Mouse (Mus musculus) ES-E14 (cell line): ENCODE results near the gene S1pr2. TPM values are rescaled to one million over a fixed set of nuclear protein-coding genes. Genes with fewer than 3 reads are reported as not detected.

ENCODE experiments used
- DNase-seq: peaks from one replicate; pipeline ENCODE4 v3.0.0-alpha.2; 2013; ENCODE audit warnings: low read depth, low spot score
- H3K27ac ChIP-seq: 2 replicates; pipeline ENCODE4 v1.5.1; 2012; ENCODE audit warnings: low read depth, mild to moderate bottlenecking, low read length, moderate library complexity, mixed read lengths; ENCODE audit not compliant: poor library complexity, insufficient read depth, severe bottlenecking
- H3K36me3 ChIP-seq: 2 replicates; pipeline ENCODE4 v1.6.1; 2012; ENCODE audit warnings: mild to moderate bottlenecking, low read length, moderate library complexity, mixed read lengths; ENCODE audit not compliant: control insufficient read depth, poor library complexity, insufficient read depth, severe bottlenecking
- H3K4me1 ChIP-seq, 2 experiments: fragments of 150-350 bp in 1 of 2; sonication (generic) in 1 of 2; 2 replicates each; pipeline ENCODE4 v1.6.1; 2012; ENCODE audit warnings: low read length in 2 of 2, mild to moderate bottlenecking in 1 of 2, mixed read lengths in 1 of 2; ENCODE audit not compliant: control insufficient read depth in 2 of 2, insufficient read depth in 2 of 2, poor library complexity in 1 of 2
- H3K4me3 ChIP-seq, 2 experiments: fragments of 150-350 bp in 1 of 2; sonication (generic) in 1 of 2; 2 replicates each; pipeline ENCODE4 v1.5.1; 2012; ENCODE audit warnings: low read length in 2 of 2, low read depth in 1 of 2, mild to moderate bottlenecking in 1 of 2, mixed read lengths in 1 of 2; ENCODE audit not compliant: insufficient read depth in 1 of 2, poor library complexity in 1 of 2, severe bottlenecking in 1 of 2
- H3K9ac ChIP-seq: 2 replicates; pipeline ENCODE4 v1.6.1; 2012; ENCODE audit warnings: low read depth, mild to moderate bottlenecking, low read length, mixed read lengths; ENCODE audit not compliant: poor library complexity, insufficient read depth, severe bottlenecking
- H3K9me3 ChIP-seq: fragments of 150-350 bp; sonication (generic); 2 replicates; pipeline ENCODE4 v1.6.1; 2012; ENCODE audit warnings: low read depth, mild to moderate bottlenecking, low read length; ENCODE audit not compliant: control insufficient read depth, insufficient read depth
- CHD2 ChIP-seq: IDR thresholded peaks from 2 replicates; pipeline ENCODE4 v1.6.1; 2014; ENCODE audit warnings: mild to moderate bottlenecking, low read depth, low read length, inconsistent platforms
- HCFC1 ChIP-seq: IDR thresholded peaks from 2 replicates; pipeline ENCODE4 v1.6.1; 2012; ENCODE audit warnings: low read length, inconsistent platforms, borderline replicate concordance; ENCODE audit not compliant: insufficient read depth
- MAFK ChIP-seq: IDR thresholded peaks from 2 replicates; pipeline ENCODE4 v1.6.1; 2014; ENCODE audit warnings: mild to moderate bottlenecking, low read depth, low read length, inconsistent platforms; ENCODE audit not compliant: insufficient read depth
- ZC3H11A ChIP-seq: IDR thresholded peaks from 2 replicates; pipeline ENCODE4 v1.6.1; 2012; ENCODE audit warnings: low read depth, mild to moderate bottlenecking, inconsistent platforms, low read length, borderline replicate concordance
- ZNF384 ChIP-seq: IDR thresholded peaks from 2 replicates; pipeline ENCODE4 v1.6.1; 2012; ENCODE audit warnings: low read depth, low read length, inconsistent platforms
- in situ Hi-C, 2 experiments: fragments of 600-800 bp; cut with MboI; formaldehyde crosslinking; loops; one replicate each; pipeline ENCODE4 v1.15.1; 2025; ENCODE audit warnings: low sequenced_read_pairs in 2 of 2, inconsistent platforms in 1 of 2; ENCODE audit not compliant: unreplicated experiment in 2 of 2
- total RNA-seq: library from RNA; depleted of rRNA; stranded (reverse); fragments of 300-350 nt; gene quantifications from 2 replicates; pipeline ENCODE4 v1.2.3, GENCODE M21; 2012

The S1pr2 gene
- total RNA-seq, 1 experiment, result 35.7 TPM

- H3K9ac ChIP-seq, result peak overlapping the region; percentile 8
- in situ Hi-C loops, result no loop called here
- peak overlapping the region in 1 of 2 experiments; percentile 6; a peak in 1 of 4 replicates for H3K4me3 ChIP-seq
These were observed 30.3 kb downstream of the S1pr2 start for GRCm38 (mm10) chr9:20946066-20946880.

GRCm38 (mm10) chr9:20944697-20945370 lies 31.7 kb downstream of the S1pr2 start:
- Histone ChIP-seq H3K9ac (no peak overlapping the region), H3K27ac (0 out of 2 replicates have a peak overlapping the region, but pooled peaks have one; percentile 4), H3K36me3 (peaks cover 43% of the 10 kb centered on the region), H3K4me1 (peaks cover 5 to 42% of the 10 kb centered on the region in 2 experiments; a peak in 3 of 4 replicates), H3K9me3 (no peaks in the 10 kb centered on the region), H3K4me3 (no peak overlapping the region)
- no peak for DNase-seq
- TF ChIP-seq CHD2, result no peak
- TF ChIP-seq HCFC1, result no peak
- no peak for TF ChIP-seq ZC3H11A
- TF ChIP-seq MAFK, result no peak
- no peak for TF ChIP-seq ZNF384
- in situ Hi-C loops, result no loop called here

More at GRCm38 (mm10) chr9:20946066-20946880, 30.3 kb downstream of the S1pr2 start:
- H3K36me3 ChIP-seq, result peaks cover 28% of the 10 kb centered on the region
- peak overlapping the region; percentile 34 for H3K27ac ChIP-seq
- H3K9me3 ChIP-seq, result no peaks in the 10 kb centered on the region
- TF ChIP-seq ZC3H11A, result no peak
- 0 out of 2 replicates have a peak, but pooled peaks have one; percentile 45 for TF ChIP-seq MAFK
- H3K4me1 ChIP-seq, result peaks cover 7 to 42% of the 10 kb centered on the region in 2 experiments
- DNase-seq, result no peak

- Histone ChIP-seq H3K9ac (peak overlapping the region; percentile 28; the same call in 1 of the 2 replicates), H3K27ac (peak overlapping the region; percentile 36; the same call in 1 of the 2 replicates), H3K4me1 (peaks cover 5 to 39% of the 10 kb centered on the region in 2 experiments; a peak in 3 of 4 replicates), H3K4me3 (no peak overlapping the region), H3K9me3 (no peaks in the 10 kb centered on the region), H3K36me3 (peaks cover 47% of the 10 kb centered on the region)
- DNase-seq, result no peak
- in situ Hi-C loops, result no loop called here
- TF ChIP-seq CHD2 (no peak), MAFK (no peak), ZNF384 (no peak), ZC3H11A (no peak), HCFC1 (no peak)
These were observed 32.7 kb downstream of the S1pr2 start for GRCm38 (mm10) chr9:20943911-20944310.

DNA sequence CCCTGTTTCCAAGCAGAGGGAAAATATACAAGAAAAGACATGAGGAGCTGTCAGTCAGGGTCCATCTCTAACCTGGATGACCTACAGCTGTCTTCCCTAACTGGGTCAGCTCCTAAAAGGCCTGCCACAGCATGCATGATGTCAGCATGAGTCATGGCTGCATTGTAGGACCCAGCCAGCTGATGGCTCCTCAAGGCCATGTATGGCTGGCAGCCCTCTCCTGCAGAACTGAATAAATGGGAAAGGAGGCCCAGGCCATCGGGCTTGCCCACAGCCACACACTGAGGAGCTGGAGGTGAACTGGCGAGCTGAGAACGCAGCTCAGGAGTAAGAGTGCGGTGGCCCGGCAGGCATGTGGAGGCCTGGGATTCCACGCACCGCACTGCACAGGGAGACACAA lies 33.2 kb downstream of the S1pr2 start:
- in situ Hi-C loops, result no loop called here
- peaks cover 51% of the 10 kb centered on the region for H3K36me3 ChIP-seq
- H3K27ac ChIP-seq, result peak overlapping the region; percentile 36; the same call in 1 of the 2 replicates

More for the DNA sequence above, 33.2 kb downstream of the S1pr2 start:
- peaks cover 5 to 37% of the 10 kb centered on the region in 2 experiments; a peak in 3 of 4 replicates for H3K4me1 ChIP-seq
- DNase-seq, result no peak
- TF ChIP-seq ZC3H11A, result no peak
- TF ChIP-seq ZNF384, result no peak
- no peak for TF ChIP-seq MAFK
- no peak for TF ChIP-seq HCFC1
- no peak for TF ChIP-seq CHD2
- peak overlapping the region; percentile 28 for H3K9ac ChIP-seq
- no peaks in the 10 kb centered on the region for H3K9me3 ChIP-seq
- no peak overlapping the region for H3K4me3 ChIP-seq
